Mouse (Mus musculus) layer of hippocampus, postnatal 10 days (tissue): ENCODE results near the gene Nme8. TPM values are rescaled to one million over a fixed set of nuclear protein-coding genes. Genes with fewer than 3 reads are reported as not detected.
A peak's percentile ranks its signal among the peaks of the same experiment; 100 is the strongest.

Experiments
- DNase-seq, 2 experiments: peaks; one replicate each; pipeline ENCODE4 v3.0.0; 2021; ENCODE audit warnings: low spot score in 2 of 2
- total RNA-seq, 2 experiments: library from RNA; stranded (reverse); gene quantifications; 2 replicates each; pipeline ENCODE4 v1.2.3; 2021

The Nme8 gene
- total RNA-seq, 2 experiments from 2014 or later, result not detected

- no peak for DNase-seq
These were observed 54.1 kb downstream of the Nme8 start for GRCm38 (mm10) chr13:19643519-19643918.

GRCm38 (mm10) chr13:19640203-19640851 is 57.3 kb downstream of the Nme8 start:
- DNase-seq, result no peak

- DNase-seq, result no peak
These were observed 61.5 kb downstream of the Nme8 start for GRCm38 (mm10) chr13:19636131-19636530.

GRCm38 (mm10) chr13:19630768-19631709 is 66.6 kb downstream of the Nme8 start:
- DNase-seq, result no peak

- DNase-seq, result no peak
These were observed 71.1 kb downstream of the Nme8 start for GRCm38 (mm10) chr13:19626473-19626872.

- DNase-seq, result no peak
These were observed 72.8 kb downstream of the Nme8 start for GRCm38 (mm10) chr13:19624632-19625320.

DNA sequence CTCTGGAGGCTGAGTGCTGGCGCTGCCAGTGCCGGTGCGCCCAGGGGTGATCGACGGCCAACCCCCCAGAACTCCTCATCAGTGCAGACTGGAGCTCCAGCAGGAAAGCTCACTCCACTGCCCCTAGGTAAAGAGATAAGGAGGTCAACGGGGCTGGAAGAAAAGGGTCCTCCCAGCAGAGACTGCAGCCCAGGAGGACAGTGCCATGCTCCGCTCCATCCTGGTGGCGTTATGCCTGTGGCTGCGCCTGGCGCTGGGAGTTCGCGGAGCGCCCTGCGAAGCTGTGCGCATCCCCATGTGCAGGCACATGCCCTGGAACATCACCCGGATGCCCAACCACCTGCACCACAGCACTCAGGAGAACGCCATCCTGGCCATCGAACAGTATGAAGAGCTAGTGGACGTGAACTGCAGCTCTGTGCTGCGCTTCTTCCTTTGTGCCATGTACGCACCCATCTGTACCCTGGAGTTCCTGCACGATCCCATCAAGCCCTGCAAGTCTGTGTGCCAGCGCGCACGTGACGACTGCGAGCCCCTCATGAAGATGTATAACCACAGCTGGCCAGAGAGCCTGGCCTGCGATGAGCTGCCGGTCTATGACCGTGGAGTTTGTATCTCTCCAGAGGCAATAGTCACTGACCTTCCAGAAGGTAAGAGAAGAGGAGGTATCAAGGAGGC is 74.2 kb downstream of the Nme8 start:
- DNase-seq, result peak; percentile 40 to 53

GRCm38 (mm10) chr13:19622573-19623227 is 74.9 kb downstream of the Nme8 start, which contains the start of gene Sfrp4:
Gene Sfrp4, plus strand, starts transcription at chr13:19623104.
- DNase-seq, result no peak

DNA sequence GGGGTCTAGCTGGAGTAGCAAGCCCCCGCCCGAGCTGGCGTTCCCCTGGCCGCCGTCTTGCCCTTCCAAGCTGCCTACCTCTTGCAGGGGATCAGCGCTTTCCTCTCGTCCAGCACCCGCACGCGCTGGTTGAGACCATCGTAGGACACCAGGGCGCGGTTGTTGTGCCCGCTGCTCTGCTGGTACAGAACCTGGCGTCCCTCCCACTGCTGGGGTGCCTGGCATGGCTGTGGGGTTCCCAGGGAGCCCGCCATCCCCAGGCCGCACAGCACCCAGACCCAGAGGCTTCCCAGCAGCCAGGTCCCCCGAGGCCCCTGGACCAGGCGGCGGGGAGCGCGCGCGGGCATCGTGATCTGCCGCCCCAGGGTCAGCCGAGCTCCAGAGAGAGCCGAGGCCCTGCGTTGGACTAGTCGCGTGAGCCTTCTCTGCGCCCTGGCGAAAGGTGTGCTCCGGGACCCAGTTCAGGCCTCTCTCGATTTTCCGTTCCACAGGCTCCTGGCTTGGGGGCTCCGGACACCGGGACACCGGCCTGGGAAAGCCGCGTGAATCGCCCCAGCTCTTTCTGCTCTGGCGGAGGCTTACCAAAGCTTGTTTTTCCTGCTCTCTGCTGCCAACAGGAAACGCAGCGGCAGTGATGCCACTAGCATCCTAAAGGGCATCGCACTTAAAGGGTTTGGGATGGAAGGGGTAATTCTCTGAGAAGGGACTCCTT is 78.2 kb downstream of the Nme8 start, which contains the start of gene Epdr1:
Epdr1 (minus strand) TSS at position 712 of the 712 bp plus-strand sequence.
- peak; percentile 72 to 80 for DNase-seq

DNA sequence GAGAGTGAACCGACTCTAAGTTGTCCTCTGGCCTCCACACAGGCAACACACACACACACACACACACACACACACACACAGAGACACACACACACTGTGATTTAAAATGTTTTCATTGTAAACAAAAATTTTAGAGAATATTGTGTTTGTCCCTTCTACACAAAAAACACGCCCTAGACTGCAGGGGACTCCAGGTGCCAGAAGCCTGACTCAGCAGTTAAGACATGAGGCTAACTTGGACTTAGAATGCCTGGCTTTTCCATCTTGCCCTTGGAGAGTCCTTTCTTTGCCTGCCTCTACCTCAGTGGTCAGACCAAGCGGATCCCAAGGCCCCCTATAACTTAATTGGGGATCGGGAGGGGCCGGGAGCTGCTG is 78.8 kb downstream of the Nme8 start:
- no peak for DNase-seq

DNA sequence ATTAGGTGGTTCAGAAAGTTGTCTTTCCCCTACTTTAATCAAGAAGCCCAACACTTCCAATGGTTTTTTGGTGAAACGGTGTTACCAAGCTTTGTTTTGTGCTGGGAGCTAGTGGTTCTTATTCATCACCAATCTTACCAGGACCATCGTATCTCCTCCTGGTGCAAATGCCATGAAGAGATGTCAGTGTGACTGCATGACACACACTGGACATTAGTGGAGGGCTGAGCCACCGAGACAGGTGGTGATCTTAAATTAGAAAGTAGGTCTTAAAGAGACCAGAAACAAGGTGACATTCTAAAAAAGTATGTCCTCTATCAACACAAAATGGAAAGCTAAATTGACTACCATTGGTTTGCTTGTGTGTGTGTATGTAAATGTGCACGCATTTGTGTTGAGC is 79.5 kb downstream of the Nme8 start:
- DNase-seq, result no peak

DNA sequence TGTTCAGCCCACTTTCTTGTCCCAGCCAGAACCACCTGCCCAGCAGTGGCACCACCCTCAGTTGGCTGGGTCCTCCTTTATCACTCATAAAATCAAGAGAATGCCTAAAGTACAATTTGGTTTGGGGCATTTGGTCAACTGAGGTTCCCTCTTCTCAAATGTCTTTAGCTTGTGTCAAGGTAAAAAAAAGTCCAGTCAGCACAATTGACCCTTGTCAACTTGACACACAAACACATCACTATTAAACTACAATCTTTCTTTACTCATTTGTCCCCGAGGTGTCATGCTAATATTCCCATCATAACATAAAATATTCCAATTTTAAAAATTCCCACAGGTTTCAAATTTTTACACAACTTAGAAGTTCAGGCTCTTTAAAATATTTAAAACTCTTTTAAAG is 83.3 kb downstream of the Nme8 start:
- DNase-seq, result no peak

GRCm38 (mm10) chr13:19613426-19613825 is 84.2 kb downstream of the Nme8 start:
- DNase-seq, result no peak

DNA sequence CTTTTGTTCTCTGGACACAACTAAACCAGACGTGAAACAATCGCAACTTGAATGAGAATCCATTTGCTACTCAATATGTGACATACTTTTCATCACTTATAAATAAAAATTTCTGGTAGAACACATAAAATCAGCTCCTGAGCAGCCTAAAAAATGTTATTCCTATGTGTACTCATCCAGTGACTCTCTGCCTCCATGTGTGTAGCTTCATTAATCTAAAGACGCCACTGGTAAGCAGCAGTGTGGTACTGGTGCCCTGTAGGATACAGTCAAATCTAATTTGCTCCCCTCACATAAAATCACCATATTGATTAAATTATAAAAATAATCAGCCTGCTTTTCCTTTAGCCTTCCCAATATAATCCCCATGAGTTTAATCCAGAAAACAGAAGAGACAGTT is 84.6 kb downstream of the Nme8 start:
- no peak for DNase-seq

DNA sequence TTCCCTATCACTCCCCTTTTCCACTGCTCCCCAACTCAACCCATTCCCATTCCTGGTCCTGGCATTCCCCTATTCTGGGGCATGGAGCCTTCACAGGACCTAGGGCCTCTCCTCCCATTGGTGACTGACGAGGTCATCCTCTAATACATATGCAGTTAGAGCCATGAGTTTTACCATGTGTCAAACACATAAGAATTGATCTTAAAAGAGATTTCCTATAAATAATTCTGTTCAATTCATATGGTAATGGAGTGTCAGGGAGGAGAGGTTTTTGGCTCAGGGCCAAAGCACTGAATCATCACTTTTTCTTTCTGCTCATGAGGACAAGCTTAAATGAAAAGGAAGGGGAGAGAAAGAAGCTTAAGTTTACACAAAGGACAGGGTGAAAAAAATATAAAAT is 85.2 kb downstream of the Nme8 start:
- DNase-seq, result no peak

DNA sequence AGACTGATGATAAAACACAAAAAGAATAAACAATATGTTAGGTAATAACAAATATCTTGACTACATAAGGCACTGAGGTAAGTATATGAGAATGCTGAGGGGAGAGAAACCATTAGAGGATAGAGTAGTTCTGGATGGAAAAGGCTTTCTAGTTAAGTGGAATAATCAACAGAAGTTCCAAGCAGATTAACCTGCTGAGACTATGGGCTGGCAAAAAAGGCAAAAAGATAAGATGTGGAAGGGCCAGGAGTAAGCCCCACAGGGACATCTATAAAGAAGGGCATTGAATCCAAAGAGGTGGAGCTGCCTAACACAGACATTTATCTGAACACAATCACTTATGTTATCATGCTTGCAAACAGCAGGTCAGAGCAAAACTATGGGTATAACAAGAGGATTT is 89.5 kb downstream of the Nme8 start:
- DNase-seq, result no peak

DNA sequence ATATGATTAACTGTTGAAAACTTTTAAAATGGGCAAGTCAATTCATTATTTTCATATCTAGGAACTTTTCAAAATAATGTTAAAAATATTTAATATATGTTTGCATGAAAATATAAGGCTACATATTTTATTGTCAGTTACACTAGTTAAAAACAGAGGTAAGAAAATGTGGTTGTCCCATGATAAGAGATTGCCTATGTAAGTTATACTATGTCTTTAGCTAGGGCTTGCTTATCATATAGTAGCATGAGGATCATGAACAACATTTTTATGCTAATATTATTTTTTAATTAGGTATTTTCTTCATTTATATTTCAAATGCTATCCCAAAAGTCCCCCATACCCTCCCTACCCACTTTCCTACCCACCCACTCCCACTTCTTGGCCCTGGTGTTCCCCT is 92.7 kb downstream of the Nme8 start:
- DNase-seq, result no peak

DNA sequence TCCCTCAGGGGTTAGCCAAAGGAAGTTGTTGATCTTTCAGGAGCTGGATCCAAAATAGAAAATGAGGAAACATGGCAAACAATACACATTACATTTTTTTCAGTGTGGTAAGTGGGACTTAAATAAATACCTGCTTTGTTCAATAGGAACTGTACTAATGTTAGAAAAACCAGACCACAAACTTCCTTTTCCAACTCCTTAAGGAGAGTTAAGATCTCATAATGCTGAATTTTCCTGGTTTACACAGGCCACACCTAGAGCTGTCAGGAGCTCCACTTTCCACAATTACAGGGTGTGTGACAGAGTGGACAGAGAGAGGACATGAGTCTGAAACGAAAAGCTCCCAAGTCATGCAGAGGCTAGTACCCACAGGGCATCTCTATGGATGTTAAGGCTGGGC is 93.9 kb downstream of the Nme8 start:
- DNase-seq, result no peak

DNA sequence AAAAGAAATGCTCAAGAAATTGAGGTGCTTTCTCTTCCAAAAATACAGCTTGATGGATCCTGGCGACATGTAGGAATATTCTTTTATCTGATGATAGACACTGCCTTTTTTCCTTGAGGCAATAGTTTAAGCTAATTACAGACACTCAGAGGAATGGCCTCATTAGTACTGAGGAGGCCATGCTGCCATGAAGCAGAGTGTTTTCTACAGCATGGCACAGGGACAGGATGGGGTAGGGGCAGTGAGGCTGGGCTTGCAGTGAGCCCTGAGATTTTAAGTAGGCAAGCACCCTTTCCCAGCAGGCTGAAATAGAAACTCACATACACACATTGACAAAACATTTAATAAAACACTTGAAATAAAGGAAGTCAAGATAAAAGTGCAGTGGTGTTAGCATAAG is 95.1 kb downstream of the Nme8 start:
- no peak for DNase-seq

- no peak for DNase-seq
These were observed 98.4 kb downstream of the Nme8 start for GRCm38 (mm10) chr13:19599242-19599641.
